Mouse (Mus musculus) midbrain, postnatal 0 days (tissue): Measurements from ENCODE around the gene Tmem243. TPM values are rescaled to one million over a fixed set of nuclear protein-coding genes. Genes with fewer than 3 reads are reported as not detected.

Experiments used
- ATAC-seq: fragments of 200-750 bp; cut with Nextera tagmentation; 2 replicates; pipeline ENCODE4 v1.8.0; 2017; ENCODE audit warnings: moderate number of reproducible peaks, mild to moderate bottlenecking, moderate TSS enrichment, moderate library complexity; ENCODE audit not compliant: low FRiP score
- DNase-seq: peaks from one replicate; pipeline ENCODE4 v3.0.0-alpha.2; 2015; ENCODE audit warnings: low spot score
- H3K27ac ChIP-seq: fragments of 300-500 bp; sonication (generic); 2 replicates; pipeline ENCODE4 v1.5.1; 2014; ENCODE audit warnings: low read depth, mild to moderate bottlenecking, low read length, mixed read lengths
- H3K27me3 ChIP-seq: fragments of 300-500 bp; sonication (generic); 2 replicates; pipeline ENCODE4 v1.6.1; 2014; ENCODE audit warnings: low read length, control low read depth, mixed read lengths; ENCODE audit not compliant: insufficient read depth
- H3K36me3 ChIP-seq: fragments of 300-500 bp; sonication (generic); 2 replicates; pipeline ENCODE4 v1.6.1; 2014; ENCODE audit warnings: low read length, control low read depth, mixed read lengths; ENCODE audit not compliant: insufficient read depth
- H3K4me1 ChIP-seq: fragments of 300-500 bp; sonication (generic); 2 replicates; pipeline ENCODE4 v1.6.1; 2014; ENCODE audit warnings: mild to moderate bottlenecking, control low read depth, antibody characterized with exemption, low read length, mixed read lengths; ENCODE audit not compliant: insufficient read depth
- H3K4me2 ChIP-seq: fragments of 300-500 bp; sonication (generic); 2 replicates; pipeline ENCODE4 v1.6.1; 2014; ENCODE audit warnings: low read depth, mild to moderate bottlenecking, low read length, mixed read lengths; ENCODE audit not compliant: poor library complexity, severe bottlenecking
- H3K4me3 ChIP-seq: fragments of 300-500 bp; sonication (generic); 2 replicates; pipeline ENCODE4 v1.5.1; 2014; ENCODE audit warnings: low read depth, mild to moderate bottlenecking, low read length, moderate library complexity
- H3K9ac ChIP-seq: fragments of 300-500 bp; sonication (generic); replicated peaks from 2 replicates; pipeline ENCODE4 v1.6.1; 2014; ENCODE audit warnings: mild to moderate bottlenecking, low read length, moderate library complexity, mixed read lengths; ENCODE audit not compliant: poor library complexity, severe bottlenecking
- H3K9me3 ChIP-seq: fragments of 300-500 bp; sonication (generic); 2 replicates; pipeline ENCODE4 v1.6.1; 2016; ENCODE audit warnings: low read length, control low read depth
- CTCF ChIP-seq: IDR thresholded peaks from 2 replicates; pipeline ENCODE4 v1.5.1; 2016; ENCODE audit warnings: antibody characterized with exemption, mild to moderate bottlenecking
- WGBS: fragments of 180-500 bp; shearing (Covaris S2); extraction: QIAGEN DNeasy Blood & Tissue Kit; methylation state at CpG from one replicate; pipeline ENCODE4 v1.1.7; 2014; 5-methylcytosine and 5-hydroxymethylcytosine counted together
- polyA plus RNA-seq: library from polyadenylated mRNA; unstranded; fragments of >200 nt; fragmentation: Nextera tagmentation; extraction: Ambion mirVana; gene quantifications from 2 replicates; pipeline ENCODE4 v1.2.1, GENCODE M21; 2015
- total RNA-seq: library from RNA; depleted of rRNA; stranded (reverse); fragments of >200 nt; gene quantifications from 2 replicates; pipeline ENCODE4 v1.2.3, GENCODE M21; 2014

Tmem243 gene
- total and polyA plus RNA-seq, 2 experiments from 2014 or later, result 3.0 to 11.5 TPM

GRCm38 (mm10) chr5:9064217-9064616 lies 36.3 kb upstream of the Tmem243 start:
- Histone ChIP-seq H3K27ac (no peak overlapping the region), H3K36me3 (no peaks in the 10 kb centered on the region), H3K4me2 (no peak overlapping the region), H3K4me1 (no peaks in the 10 kb centered on the region), H3K4me3 (no peak overlapping the region), H3K27me3 (no peaks in the 10 kb centered on the region), H3K9ac (no peak overlapping the region), H3K9me3 (no peaks in the 10 kb centered on the region)
- no peak for ATAC-seq
- DNase-seq, result no peak
- 90% methylated on average over 1 of the region's 1 CpGs for WGBS
- no peak for TF ChIP-seq CTCF

- Histone ChIP-seq H3K4me1 (no peaks in the 10 kb centered on the region), H3K4me3 (no peak overlapping the region), H3K27me3 (no peaks in the 10 kb centered on the region), H3K9me3 (no peaks in the 10 kb centered on the region), H3K4me2 (no peak overlapping the region), H3K27ac (no peak overlapping the region), H3K36me3 (no peaks in the 10 kb centered on the region), H3K9ac (no peak overlapping the region)
- WGBS, result 59% methylated on average over 2 of the region's 2 CpGs
- ATAC-seq (no peak), DNase-seq (peak; percentile 74)
- TF ChIP-seq CTCF, result no peak
Observed at GRCm38 (mm10) chr5:9068886-9069285, 31.6 kb upstream of the Tmem243 start.

GRCm38 (mm10) chr5:9069599-9070209 lies 30.8 kb upstream of the Tmem243 start:
- no peak for ATAC-seq
- H3K27ac ChIP-seq, result no peak overlapping the region
- no peak for TF ChIP-seq CTCF
- no peaks in the 10 kb centered on the region for H3K36me3 ChIP-seq
- H3K9ac ChIP-seq, result no peak overlapping the region
- no peak for DNase-seq
- H3K4me2 ChIP-seq, result no peak overlapping the region
- no peaks in the 10 kb centered on the region for H3K4me1 ChIP-seq
- no peak overlapping the region for H3K4me3 ChIP-seq
- no peaks in the 10 kb centered on the region for H3K27me3 ChIP-seq
- 74% methylated on average over 6 of the region's 6 CpGs for WGBS
- H3K9me3 ChIP-seq, result no peaks in the 10 kb centered on the region

- Histone ChIP-seq H3K36me3 (no peaks in the 10 kb centered on the region), H3K9ac (no peak overlapping the region), H3K9me3 (no peaks in the 10 kb centered on the region), H3K27me3 (no peaks in the 10 kb centered on the region), H3K27ac (no peak overlapping the region), H3K4me1 (no peaks in the 10 kb centered on the region), H3K4me2 (no peak overlapping the region), H3K4me3 (no peak overlapping the region)
- ATAC-seq (no peak), DNase-seq (no peak)
- 96% methylated on average over 3 of the region's 3 CpGs for WGBS
- TF ChIP-seq CTCF, result no peak
Observed at GRCm38 (mm10) chr5:9071360-9071759, 29.1 kb upstream of the Tmem243 start.

GRCm38 (mm10) chr5:9073177-9073854 lies 27.2 kb upstream of the Tmem243 start:
- WGBS, result 31% methylated on average over 5 of the region's 5 CpGs
- 0 out of 2 replicates have a peak, but pooled peaks have one; percentile 23 for ATAC-seq
- Histone ChIP-seq H3K4me3 (no peak overlapping the region), H3K27me3 (no peaks in the 10 kb centered on the region), H3K9me3 (no peaks in the 10 kb centered on the region), H3K36me3 (no peaks in the 10 kb centered on the region), H3K4me1 (no peaks in the 10 kb centered on the region), H3K4me2 (no peak overlapping the region), H3K27ac (no peak overlapping the region), H3K9ac (no peak overlapping the region)
- DNase-seq, result peak; percentile 74
- peak; percentile 58 for TF ChIP-seq CTCF

GRCm38 (mm10) chr5:9079773-9080501 lies 20.5 kb upstream of the Tmem243 start:
- H3K36me3 ChIP-seq, result no peaks in the 10 kb centered on the region
- no peak overlapping the region for H3K4me3 ChIP-seq
- TF ChIP-seq CTCF, result no peak
- no peaks in the 10 kb centered on the region for H3K9me3 ChIP-seq
- no peak overlapping the region for H3K27ac ChIP-seq
- H3K4me1 ChIP-seq, result no peaks in the 10 kb centered on the region
- H3K4me2 ChIP-seq, result no peak overlapping the region
- DNase-seq (no peak), ATAC-seq (no peak)
- H3K9ac ChIP-seq, result no peak overlapping the region
- no peaks in the 10 kb centered on the region for H3K27me3 ChIP-seq
